Mouse (Mus musculus) kidney, adult 2 months (tissue): Measurements from ENCODE around the gene Gas1. TPM values are rescaled to one million over a fixed set of nuclear protein-coding genes. Genes with fewer than 3 reads are reported as not detected.

Experiments used
- DNase-seq: peaks from one replicate; pipeline ENCODE4 v3.0.0; 2021
- H3K27ac ChIP-seq: fragments of 200-500 bp; 2 replicates; pipeline ENCODE4 v1.5.1; 2012; ENCODE audit warnings: low read depth, low read length, control low read depth, inconsistent platforms; ENCODE audit not compliant: insufficient read depth
- H3K27me3 ChIP-seq: fragments of 200-500 bp; replicated peaks from 2 replicates; pipeline ENCODE4 v1.6.1; 2012; ENCODE audit warnings: mild to moderate bottlenecking, moderate library complexity, low read length, inconsistent platforms; ENCODE audit not compliant: control insufficient read depth, insufficient read depth
- H3K36me3 ChIP-seq: fragments of 200-500 bp; 2 replicates; pipeline ENCODE4 v1.6.1; 2012; ENCODE audit warnings: mild to moderate bottlenecking, moderate library complexity, low read length, inconsistent platforms; ENCODE audit not compliant: control insufficient read depth, insufficient read depth
- H3K4me1 ChIP-seq: fragments of 200-500 bp; 2 replicates; pipeline ENCODE4 v1.6.1; 2011; ENCODE audit warnings: low read length; ENCODE audit not compliant: control insufficient read depth, insufficient read depth
- H3K4me3 ChIP-seq: fragments of 200-500 bp; 2 replicates; pipeline ENCODE4 v1.5.1; 2011; ENCODE audit warnings: mild to moderate bottlenecking, low read depth, low read length, control low read depth; ENCODE audit not compliant: insufficient read depth
- CTCF ChIP-seq: fragments of 200-500 bp; conservative IDR thresholded peaks from 2 replicates; pipeline ENCODE4 v1.5.1; 2011; ENCODE audit warnings: low read depth, mild to moderate bottlenecking, control low read depth, low read length, moderate library complexity, mixed read lengths; ENCODE audit not compliant: insufficient read depth, insufficient read length
- POLR2A ChIP-seq: fragments of 200-500 bp; IDR thresholded peaks from one replicate; pipeline ENCODE4 v1.6.1; 2011; ENCODE audit warnings: low read depth, low read length, control low read depth
- WGBS: fragments of 180-500 bp; shearing (Covaris S2); methylation state at CpG from one replicate; pipeline ENCODE4 v1.1.7; 2018; 5-methylcytosine and 5-hydroxymethylcytosine counted together
- polyA plus RNA-seq: library from polyadenylated mRNA; depleted of rRNA; stranded (reverse); fragments of >200 nt; gene quantifications from 2 replicates; pipeline ENCODE4 v1.2.3, GENCODE M21; 2012

Gene Gas1
- polyA plus RNA-seq, 1 experiment: 31.1 TPM

DNA sequence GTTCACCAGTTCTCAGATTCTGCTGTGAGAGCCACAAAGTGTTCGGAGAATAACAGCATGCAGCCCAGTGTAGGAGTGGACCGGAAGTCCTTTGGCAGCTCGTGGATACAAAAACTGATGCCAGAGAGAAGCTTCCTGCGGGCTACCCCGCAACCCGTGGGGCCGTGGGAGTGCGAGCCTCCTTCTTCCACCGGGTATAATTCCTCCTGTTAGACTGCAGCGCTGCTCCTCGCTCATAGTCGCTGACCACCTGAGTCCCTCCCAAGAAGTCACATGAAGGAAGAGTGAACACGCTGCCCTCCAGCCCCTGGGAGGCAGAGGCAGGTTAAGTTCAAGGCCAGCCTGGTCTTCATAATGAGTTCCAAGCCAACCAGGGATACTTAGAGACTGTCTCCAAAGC lies 45.4 kb downstream of the Gas1 start:
- 47% methylated on average over 13 of the region's 13 CpGs for WGBS
- Histone ChIP-seq H3K4me3 (no peak overlapping the region), H3K27me3 (no peaks in the 10 kb centered on the region), H3K27ac (no peak overlapping the region), H3K36me3 (no peaks in the 10 kb centered on the region), H3K4me1 (no peaks in the 10 kb centered on the region)
- DNase-seq: no peak
- no peak for TF ChIP-seq CTCF
- TF ChIP-seq POLR2A: no peak

DNA sequence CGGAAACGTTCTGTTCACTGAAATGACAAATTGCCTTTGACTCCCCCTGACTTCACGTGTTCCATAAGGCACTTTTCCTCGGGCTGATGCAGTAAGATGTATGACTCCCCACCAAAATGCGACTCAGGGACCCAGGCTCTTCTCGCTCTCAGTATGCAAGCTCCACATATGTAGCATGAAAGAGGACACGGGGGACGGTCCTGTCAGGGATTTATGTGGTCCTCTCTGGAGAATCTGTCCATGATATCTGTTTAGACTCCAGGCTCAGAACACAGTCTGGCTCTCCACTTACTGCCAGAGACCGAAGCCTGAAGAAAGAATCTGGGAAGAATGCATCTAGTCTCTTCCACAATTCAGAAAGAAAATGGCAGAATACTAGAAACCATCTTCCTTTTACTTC lies 47.6 kb downstream of the Gas1 start:
- Histone ChIP-seq H3K27me3 (no peaks in the 10 kb centered on the region), H3K36me3 (no peaks in the 10 kb centered on the region), H3K4me3 (no peak overlapping the region), H3K27ac (no peak overlapping the region), H3K4me1 (no peaks in the 10 kb centered on the region)
- no peak for TF ChIP-seq CTCF
- WGBS: 55% methylated on average over 9 of the region's 9 CpGs
- no peak for DNase-seq

DNA sequence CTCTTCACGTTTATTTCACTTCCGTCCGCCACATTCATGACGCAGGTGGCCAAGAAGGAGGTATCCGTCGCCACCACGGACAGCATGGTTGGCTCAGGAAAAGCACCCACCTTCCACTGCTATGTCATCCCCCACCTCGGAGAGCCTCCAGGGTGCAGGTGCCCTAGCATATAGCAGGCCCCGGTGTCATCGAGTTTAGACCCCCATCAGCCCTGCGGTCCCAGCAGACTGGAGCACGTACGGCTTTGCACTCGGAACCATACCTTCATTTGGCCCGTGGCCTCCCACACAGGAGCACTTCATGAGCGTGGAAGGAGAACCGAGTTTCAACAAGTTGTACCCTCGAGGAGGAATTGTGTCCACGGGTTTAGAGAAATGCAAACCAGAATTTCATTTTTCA lies 50.8 kb downstream of the Gas1 start:
- no peaks in the 10 kb centered on the region for H3K27me3 ChIP-seq
- no peak overlapping the region for H3K4me3 ChIP-seq
- TF ChIP-seq CTCF: no peak
- no peak for TF ChIP-seq POLR2A
- DNase-seq: no peak
- no peaks in the 10 kb centered on the region for H3K36me3 ChIP-seq
- no peak overlapping the region for H3K27ac ChIP-seq
- WGBS: 47% methylated on average over 19 of the region's 19 CpGs
- H3K4me1 ChIP-seq: no peaks in the 10 kb centered on the region; the same call in 1 of the 2 replicates

DNA sequence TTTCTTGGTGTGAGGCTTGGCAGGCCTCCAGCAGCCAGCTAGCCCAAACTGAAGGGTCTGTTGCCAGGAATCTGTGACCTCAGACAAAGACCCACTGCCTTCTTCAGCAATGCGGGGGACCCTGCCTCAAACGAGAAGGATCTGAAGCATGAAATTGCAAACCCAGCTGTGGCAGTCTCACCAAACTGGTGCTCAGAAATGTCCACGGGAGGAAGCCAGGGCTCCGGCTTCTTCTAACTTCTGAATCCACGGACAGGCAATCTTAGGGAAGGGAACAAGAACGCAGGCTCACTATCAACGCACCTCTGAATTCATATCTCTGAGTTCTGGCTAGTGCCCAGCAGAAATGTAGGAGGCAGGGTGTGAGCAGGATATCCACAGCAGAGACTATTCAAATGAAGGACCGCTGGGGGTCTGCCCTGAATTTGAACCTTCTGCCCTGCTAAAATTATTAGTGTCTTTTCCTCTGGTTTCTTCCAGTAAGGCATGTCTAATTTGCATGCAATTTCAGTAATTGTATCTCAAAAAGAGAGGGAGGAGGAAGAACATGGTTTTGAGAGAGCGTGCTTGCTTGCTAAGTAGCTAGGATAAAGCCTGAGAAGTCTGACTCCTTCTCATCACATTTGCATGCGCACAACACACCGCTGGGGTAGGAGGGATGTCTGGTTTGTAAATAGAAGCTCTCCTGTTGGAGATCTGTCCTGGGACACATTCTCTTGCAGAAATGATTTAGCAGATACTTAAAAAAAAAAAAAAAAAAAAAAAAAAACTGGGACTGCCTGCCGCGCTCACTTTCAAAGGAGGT lies 51.5 kb downstream of the Gas1 start:
- Histone ChIP-seq H3K4me1 (no peaks in the 10 kb centered on the region; the same call in 1 of the 2 replicates), H3K27me3 (no peaks in the 10 kb centered on the region), H3K36me3 (no peaks in the 10 kb centered on the region), H3K4me3 (no peak overlapping the region), H3K27ac (no peak overlapping the region)
- no peak for TF ChIP-seq CTCF
- 34% methylated on average over 13 of the region's 13 CpGs for WGBS
- no peak for DNase-seq

DNA sequence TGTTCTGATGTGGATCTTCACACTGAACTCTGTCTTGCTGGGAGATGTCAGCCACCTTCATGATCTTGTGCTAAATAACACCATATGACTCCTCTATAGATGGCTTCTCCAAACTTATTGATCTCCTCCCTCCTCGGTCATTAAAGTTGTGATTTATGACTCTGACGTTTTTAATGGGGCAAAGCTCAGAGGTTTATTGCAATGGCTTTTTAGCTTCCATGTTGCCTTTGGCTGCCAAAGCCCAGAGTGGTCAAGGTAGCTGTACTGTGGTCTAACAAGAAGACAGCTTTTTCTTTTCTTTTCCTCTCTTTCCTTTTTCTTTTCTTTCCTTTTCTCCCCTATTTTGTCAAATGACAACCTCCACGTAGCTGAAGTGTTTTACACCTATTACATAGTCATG lies 52.1 kb downstream of the Gas1 start:
- WGBS: 59% methylated on average over 3 of the region's 3 CpGs
- Histone ChIP-seq H3K27ac (no peak overlapping the region), H3K36me3 (no peaks in the 10 kb centered on the region), H3K27me3 (no peaks in the 10 kb centered on the region), H3K4me1 (no peaks in the 10 kb centered on the region; the same call in 1 of the 2 replicates), H3K4me3 (no peak overlapping the region)
- no peak for TF ChIP-seq CTCF
- no peak for TF ChIP-seq POLR2A
- DNase-seq: no peak

DNA sequence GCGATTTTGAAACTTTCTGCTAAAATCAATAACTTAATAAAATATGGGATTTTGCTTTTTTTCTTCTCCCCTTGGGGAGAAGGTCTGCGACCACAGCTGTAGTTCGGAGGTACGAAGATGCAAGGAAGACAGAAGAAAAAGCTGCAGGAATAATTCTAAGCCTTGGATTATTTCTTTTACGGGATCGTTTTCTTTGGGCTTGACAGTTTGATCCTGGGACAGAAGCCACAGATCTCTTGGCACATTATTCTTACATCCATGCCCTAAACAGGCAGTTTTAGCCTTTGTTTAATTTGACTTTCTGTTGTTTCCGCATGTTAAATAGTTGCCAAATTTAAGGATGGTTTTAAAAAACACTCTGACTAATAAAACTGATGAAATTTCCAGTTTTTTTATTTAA lies 52.7 kb downstream of the Gas1 start:
- H3K4me3 ChIP-seq: no peak overlapping the region

More for the DNA sequence above, 52.7 kb downstream of the Gas1 start:
- 71% methylated on average over 7 of the region's 7 CpGs for WGBS
- DNase-seq: no peak
- no peak for TF ChIP-seq POLR2A
- Histone ChIP-seq H3K27ac (no peak overlapping the region), H3K36me3 (no peaks in the 10 kb centered on the region), H3K4me1 (no peaks in the 10 kb centered on the region; the same call in 1 of the 2 replicates), H3K27me3 (no peaks in the 10 kb centered on the region)
